Mouse (Mus musculus) limb, embryonic 13.5 days (tissue): ENCODE measurements at regions not wholly inside any gene's neighbourhood (a gene's known extent, or its start where the extent isn't known, plus 50 kb on each side); places are given as distances from the start of the nearest gene placed in this dataset.
A peak's percentile ranks its signal among the peaks of the same experiment; 100 is the strongest.

Experiments
- ATAC-seq: fragments of 200-750 bp; cut with Nextera tagmentation; 2 replicates; pipeline ENCODE4 v1.8.0; 2017; ENCODE audit warnings: low read depth, moderate number of reproducible peaks, moderate TSS enrichment; ENCODE audit not compliant: low FRiP score
- H3K27ac ChIP-seq: fragments of 300-500 bp; sonication (generic); 2 replicates; pipeline ENCODE4 v1.5.1; 2015; ENCODE audit warnings: inconsistent platforms, mild to moderate bottlenecking, moderate library complexity
- H3K27me3 ChIP-seq: fragments of 300-500 bp; sonication (generic); 2 replicates; pipeline ENCODE4 v1.6.1; 2015; ENCODE audit warnings: mild to moderate bottlenecking, inconsistent platforms
- H3K36me3 ChIP-seq: fragments of 300-500 bp; sonication (generic); 2 replicates; pipeline ENCODE4 v1.6.1; 2015; ENCODE audit warnings: inconsistent platforms, mild to moderate bottlenecking, moderate library complexity
- H3K4me1 ChIP-seq: fragments of 300-500 bp; sonication (generic); 2 replicates; pipeline ENCODE4 v1.6.1; 2015; ENCODE audit warnings: inconsistent platforms
- H3K4me2 ChIP-seq: fragments of 300-500 bp; sonication (generic); replicated peaks from 2 replicates; pipeline ENCODE4 v1.6.1; 2015; ENCODE audit warnings: inconsistent platforms, mild to moderate bottlenecking, moderate library complexity
- H3K4me3 ChIP-seq: fragments of 300-500 bp; sonication (generic); 2 replicates; pipeline ENCODE4 v1.5.1; 2015; ENCODE audit warnings: moderate library complexity, mild to moderate bottlenecking, inconsistent platforms
- H3K9ac ChIP-seq: fragments of 300-500 bp; sonication (generic); 2 replicates; pipeline ENCODE4 v1.6.1; 2015; ENCODE audit warnings: mild to moderate bottlenecking, inconsistent platforms
- H3K9me3 ChIP-seq: fragments of 300-500 bp; sonication (generic); 2 replicates; pipeline ENCODE4 v1.6.1; 2016; ENCODE audit warnings: inconsistent platforms
- WGBS: fragments of 180-500 bp; shearing (Covaris S2); methylation state at CpG from one replicate; pipeline ENCODE4 v1.1.7; 2015; 5-methylcytosine and 5-hydroxymethylcytosine counted together

- H3K27me3 ChIP-seq: peaks cover 11% of the 10 kb centered on the region; the same call in 1 of the 2 replicates
Measured at GRCm38 (mm10) chrX:142600782-142601181, 80.4 kb upstream of the Tmem164 start.

GRCm38 (mm10) chrX:142605088-142605487, 76.1 kb upstream of the Tmem164 start:
- Histone ChIP-seq H3K4me3 (no peak overlapping the region), H3K9me3 (no peaks in the 10 kb centered on the region), H3K36me3 (no peaks in the 10 kb centered on the region), H3K4me2 (no peak overlapping the region), H3K9ac (no peak overlapping the region), H3K27ac (no peak overlapping the region), H3K4me1 (no peaks in the 10 kb centered on the region), H3K27me3 (peaks cover 22% of the 10 kb centered on the region; the same call in 1 of the 2 replicates)
- no peak for ATAC-seq
- 51% methylated on average over 3 of the region's 3 CpGs for WGBS

More at GRCm38 (mm10) chrX:142600782-142601181, 80.4 kb upstream of the Tmem164 start:
- no peak for ATAC-seq
- H3K4me2 ChIP-seq: no peak overlapping the region
- H3K4me1 ChIP-seq: no peaks in the 10 kb centered on the region
- no peak overlapping the region for H3K9ac ChIP-seq
- H3K9me3 ChIP-seq: no peaks in the 10 kb centered on the region
- H3K36me3 ChIP-seq: no peaks in the 10 kb centered on the region
- no peak overlapping the region for H3K27ac ChIP-seq
- WGBS: 95% methylated on average over 1 of the region's 1 CpGs
- H3K4me3 ChIP-seq: no peak overlapping the region

GRCm38 (mm10) chrX:142606595-142607205, 74.5 kb upstream of the Tmem164 start:
- H3K4me2 ChIP-seq: no peak overlapping the region
- H3K4me1 ChIP-seq: no peaks in the 10 kb centered on the region
- H3K27ac ChIP-seq: no peak overlapping the region
- peaks cover 25% of the 10 kb centered on the region; the same call in 1 of the 2 replicates for H3K27me3 ChIP-seq
- WGBS: 85% methylated on average over 8 of the region's 8 CpGs
- no peak overlapping the region for H3K4me3 ChIP-seq
- no peak overlapping the region for H3K9ac ChIP-seq
- H3K9me3 ChIP-seq: no peaks in the 10 kb centered on the region
- H3K36me3 ChIP-seq: no peaks in the 10 kb centered on the region
- ATAC-seq: no peak

- Histone ChIP-seq H3K27me3 (peaks cover 10% of the 10 kb centered on the region; the same call in 1 of the 2 replicates), H3K9ac (no peak overlapping the region), H3K27ac (no peak overlapping the region), H3K9me3 (no peaks in the 10 kb centered on the region), H3K4me2 (no peak overlapping the region), H3K36me3 (no peaks in the 10 kb centered on the region), H3K4me1 (no peaks in the 10 kb centered on the region), H3K4me3 (no peak overlapping the region)
- no peak for ATAC-seq
- WGBS: 89% methylated on average over 11 of the region's 11 CpGs
Measured at GRCm38 (mm10) chrX:142616189-142616872, 64.9 kb upstream of the Tmem164 start.

- Histone ChIP-seq H3K4me2 (no peak overlapping the region), H3K27me3 (peaks cover 4% of the 10 kb centered on the region; the same call in 1 of the 2 replicates), H3K4me1 (no peaks in the 10 kb centered on the region), H3K9me3 (no peaks in the 10 kb centered on the region), H3K4me3 (no peak overlapping the region), H3K27ac (no peak overlapping the region), H3K36me3 (no peaks in the 10 kb centered on the region), H3K9ac (no peak overlapping the region)
- ATAC-seq: no peak
- 43% methylated on average over 1 of the region's 1 CpGs for WGBS
Measured at GRCm38 (mm10) chrX:142618389-142618788, 62.8 kb upstream of the Tmem164 start.

- H3K9ac ChIP-seq: no peak overlapping the region
- H3K27ac ChIP-seq: peak overlapping the region; percentile 65
- no peak overlapping the region for H3K4me2 ChIP-seq
- peaks cover 17% of the 10 kb centered on the region; the same call in 1 of the 2 replicates for H3K27me3 ChIP-seq
- WGBS: 7% methylated on average over 2 of the region's 2 CpGs
- peaks cover 10% of the 10 kb centered on the region; the same call in 1 of the 2 replicates for H3K4me1 ChIP-seq
- H3K9me3 ChIP-seq: no peaks in the 10 kb centered on the region
- H3K36me3 ChIP-seq: no peaks in the 10 kb centered on the region
- peak; percentile 78 for ATAC-seq
- no peak overlapping the region for H3K4me3 ChIP-seq
Measured at GRCm38 (mm10) chrX:142623359-142623758, 57.8 kb upstream of the Tmem164 start.

- H3K27ac ChIP-seq: peak overlapping the region; percentile 65
- H3K27me3 ChIP-seq: peaks cover 22% of the 10 kb centered on the region; the same call in 1 of the 2 replicates
- peak; percentile 80 for ATAC-seq
- no peak overlapping the region for H3K4me2 ChIP-seq
- WGBS: 29% methylated on average over 2 of the region's 2 CpGs
- no peak overlapping the region for H3K9ac ChIP-seq
- H3K9me3 ChIP-seq: no peaks in the 10 kb centered on the region
- no peak overlapping the region for H3K4me3 ChIP-seq
- H3K36me3 ChIP-seq: no peaks in the 10 kb centered on the region
- H3K4me1 ChIP-seq: peaks cover 10% of the 10 kb centered on the region; the same call in 1 of the 2 replicates
Measured at GRCm38 (mm10) chrX:142623882-142624281, 57.3 kb upstream of the Tmem164 start.
